Mouse (Mus musculus) ES-E14 (cell line): Measurements from ENCODE around the gene Vps53. TPM values are rescaled to one million over a fixed set of nuclear protein-coding genes. Genes with fewer than 3 reads are reported as not detected.

Experiments used
- DNase-seq: peaks from one replicate; pipeline ENCODE4 v3.0.0-alpha.2; 2013; ENCODE audit warnings: low read depth, low spot score
- H3K27ac ChIP-seq: 2 replicates; pipeline ENCODE4 v1.5.1; 2012; ENCODE audit warnings: low read depth, mild to moderate bottlenecking, low read length, moderate library complexity, mixed read lengths; ENCODE audit not compliant: poor library complexity, insufficient read depth, severe bottlenecking
- H3K36me3 ChIP-seq: 2 replicates; pipeline ENCODE4 v1.6.1; 2012; ENCODE audit warnings: mild to moderate bottlenecking, low read length, moderate library complexity, mixed read lengths; ENCODE audit not compliant: control insufficient read depth, poor library complexity, insufficient read depth, severe bottlenecking
- H3K4me1 ChIP-seq, 2 experiments: fragments of 150-350 bp in 1 of 2; sonication (generic) in 1 of 2; 2 replicates each; pipeline ENCODE4 v1.6.1; 2012; ENCODE audit warnings: low read length in 2 of 2, mild to moderate bottlenecking in 1 of 2, mixed read lengths in 1 of 2; ENCODE audit not compliant: control insufficient read depth in 2 of 2, insufficient read depth in 2 of 2, poor library complexity in 1 of 2
- H3K4me3 ChIP-seq, 2 experiments: fragments of 150-350 bp in 1 of 2; sonication (generic) in 1 of 2; 2 replicates each; pipeline ENCODE4 v1.5.1; 2012; ENCODE audit warnings: low read length in 2 of 2, low read depth in 1 of 2, mild to moderate bottlenecking in 1 of 2, mixed read lengths in 1 of 2; ENCODE audit not compliant: insufficient read depth in 1 of 2, poor library complexity in 1 of 2, severe bottlenecking in 1 of 2
- H3K9ac ChIP-seq: 2 replicates; pipeline ENCODE4 v1.6.1; 2012; ENCODE audit warnings: low read depth, mild to moderate bottlenecking, low read length, mixed read lengths; ENCODE audit not compliant: poor library complexity, insufficient read depth, severe bottlenecking
- H3K9me3 ChIP-seq: fragments of 150-350 bp; sonication (generic); 2 replicates; pipeline ENCODE4 v1.6.1; 2012; ENCODE audit warnings: low read depth, mild to moderate bottlenecking, low read length; ENCODE audit not compliant: control insufficient read depth, insufficient read depth
- CHD2 ChIP-seq: IDR thresholded peaks from 2 replicates; pipeline ENCODE4 v1.6.1; 2014; ENCODE audit warnings: mild to moderate bottlenecking, low read depth, low read length, inconsistent platforms
- HCFC1 ChIP-seq: IDR thresholded peaks from 2 replicates; pipeline ENCODE4 v1.6.1; 2012; ENCODE audit warnings: low read length, inconsistent platforms, borderline replicate concordance; ENCODE audit not compliant: insufficient read depth
- MAFK ChIP-seq: IDR thresholded peaks from 2 replicates; pipeline ENCODE4 v1.6.1; 2014; ENCODE audit warnings: mild to moderate bottlenecking, low read depth, low read length, inconsistent platforms; ENCODE audit not compliant: insufficient read depth
- ZC3H11A ChIP-seq: IDR thresholded peaks from 2 replicates; pipeline ENCODE4 v1.6.1; 2012; ENCODE audit warnings: low read depth, mild to moderate bottlenecking, inconsistent platforms, low read length, borderline replicate concordance
- ZNF384 ChIP-seq: IDR thresholded peaks from 2 replicates; pipeline ENCODE4 v1.6.1; 2012; ENCODE audit warnings: low read depth, low read length, inconsistent platforms
- in situ Hi-C, 2 experiments: fragments of 600-800 bp; cut with MboI; formaldehyde crosslinking; loops; one replicate each; pipeline ENCODE4 v1.15.1; 2025; ENCODE audit warnings: low sequenced_read_pairs in 2 of 2, inconsistent platforms in 1 of 2; ENCODE audit not compliant: unreplicated experiment in 2 of 2
- total RNA-seq: library from RNA; depleted of rRNA; stranded (reverse); fragments of 300-350 nt; gene quantifications from 2 replicates; pipeline ENCODE4 v1.2.3, GENCODE M21; 2012

The Vps53 gene
- total RNA-seq, 1 experiment: 20.3 TPM

DNA sequence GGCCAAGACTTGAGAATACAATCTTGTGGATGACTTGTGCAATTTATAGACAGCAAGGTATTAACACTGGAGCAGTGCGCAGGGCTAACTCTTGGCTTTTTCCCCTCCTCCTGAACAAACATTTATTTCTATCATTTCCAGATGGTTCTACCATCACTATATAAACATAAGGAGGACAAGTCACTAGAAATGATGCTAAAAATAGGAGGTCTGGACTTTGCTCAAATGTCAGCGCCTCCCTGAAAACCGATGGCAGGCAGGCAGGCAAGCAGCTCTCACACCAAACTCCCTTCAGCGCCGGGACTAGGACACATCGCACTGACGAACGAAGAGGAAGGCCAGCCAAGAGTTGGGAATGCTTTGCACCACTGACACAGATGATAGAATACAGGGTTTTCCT is 54.1 kb downstream of the Vps53 start:
- no peak for TF ChIP-seq ZC3H11A
- no peak for TF ChIP-seq ZNF384
- TF ChIP-seq HCFC1: no peak
- TF ChIP-seq CHD2: no peak
- TF ChIP-seq MAFK: no peak
- no peak overlapping the region for H3K4me3 ChIP-seq
- no peak overlapping the region for H3K9ac ChIP-seq
- H3K36me3 ChIP-seq: no peaks in the 10 kb centered on the region
- H3K4me1 ChIP-seq: no peaks in the 10 kb centered on the region
- in situ Hi-C loops: no loop called here
- H3K9me3 ChIP-seq: no peaks in the 10 kb centered on the region
- no peak for DNase-seq
- no peak overlapping the region for H3K27ac ChIP-seq

DNA sequence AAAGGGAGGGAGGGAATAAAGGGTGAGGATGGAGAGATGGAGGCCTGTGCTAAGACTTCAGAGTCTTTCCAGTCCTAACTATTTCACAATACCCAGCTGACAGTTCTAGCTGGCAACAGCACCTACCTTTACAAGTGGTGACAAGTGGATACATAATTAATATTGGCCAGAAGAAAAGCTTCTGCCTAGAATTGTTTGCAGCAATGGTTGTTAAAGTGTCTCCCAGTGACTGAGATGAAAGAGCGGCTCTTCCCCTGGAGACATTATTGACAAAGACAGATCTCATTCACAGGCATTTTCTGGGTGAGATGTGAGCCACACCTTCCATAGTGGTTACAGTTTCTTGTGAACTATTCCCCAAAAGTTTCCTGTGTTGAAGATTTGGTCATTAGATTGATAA is 55.9 kb downstream of the Vps53 start:
- Histone ChIP-seq H3K4me1 (no peaks in the 10 kb centered on the region), H3K4me3 (no peak overlapping the region), H3K27ac (no peak overlapping the region), H3K9ac (no peak overlapping the region), H3K9me3 (no peaks in the 10 kb centered on the region), H3K36me3 (no peaks in the 10 kb centered on the region)
- TF ChIP-seq ZNF384 (no peak), MAFK (no peak), HCFC1 (no peak), CHD2 (no peak), ZC3H11A (no peak)
- in situ Hi-C loops: no loop called here
- DNase-seq: no peak

DNA sequence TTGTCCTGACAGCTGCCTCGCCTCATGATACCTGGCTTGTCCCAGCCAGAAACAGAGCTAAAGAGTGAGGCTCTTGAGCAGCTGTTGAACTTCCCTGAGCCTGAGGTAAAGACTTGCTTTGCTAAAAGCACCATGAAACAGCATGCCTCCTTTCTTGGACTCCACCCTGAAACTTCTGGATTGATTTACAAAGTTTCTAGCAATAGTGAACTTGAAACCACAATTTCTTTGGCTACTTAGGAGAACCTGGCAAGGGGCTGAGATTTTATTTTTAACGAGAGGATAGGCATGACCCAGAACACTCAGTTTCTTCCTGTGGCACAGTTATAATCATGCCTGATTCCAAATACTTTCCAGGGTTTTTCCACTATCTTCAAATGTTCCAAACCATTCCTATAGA is 56.9 kb downstream of the Vps53 start:
- no peak overlapping the region for H3K9ac ChIP-seq
- in situ Hi-C loops: no loop called here
- TF ChIP-seq MAFK: no peak
- H3K4me1 ChIP-seq: no peaks in the 10 kb centered on the region
- no peaks in the 10 kb centered on the region for H3K9me3 ChIP-seq
- H3K4me3 ChIP-seq: no peak overlapping the region
- H3K36me3 ChIP-seq: no peaks in the 10 kb centered on the region
- no peak overlapping the region for H3K27ac ChIP-seq
- DNase-seq: no peak

DNA sequence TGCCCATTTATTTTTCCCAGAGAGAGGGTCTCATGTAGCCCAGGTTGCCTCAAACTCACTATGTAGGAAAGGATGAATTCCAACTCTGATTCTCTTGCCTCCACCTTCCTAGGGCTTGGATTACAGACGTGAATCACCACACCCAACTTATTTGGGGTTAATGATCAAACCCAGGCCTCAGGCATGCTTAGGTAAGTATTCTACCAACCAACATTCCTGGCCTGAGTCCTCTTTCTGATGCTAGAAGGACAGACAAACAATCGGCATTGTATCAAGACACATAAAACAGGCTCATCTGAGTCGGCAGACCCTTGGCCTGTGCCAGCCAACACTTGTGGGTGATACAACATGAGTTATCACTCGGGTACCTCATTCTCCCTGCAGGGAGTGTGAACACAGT is 58.4 kb downstream of the Vps53 start:
- H3K36me3 ChIP-seq: no peaks in the 10 kb centered on the region
- no peaks in the 10 kb centered on the region for H3K4me1 ChIP-seq
- H3K9me3 ChIP-seq: no peaks in the 10 kb centered on the region
- no peak overlapping the region for H3K27ac ChIP-seq
- no peak for DNase-seq
- no peak overlapping the region for H3K4me3 ChIP-seq
- TF ChIP-seq ZNF384 (no peak), ZC3H11A (no peak), MAFK (no peak), CHD2 (no peak), HCFC1 (no peak)
- no peak overlapping the region for H3K9ac ChIP-seq
- in situ Hi-C loops: no loop called here

GRCm38 (mm10) chr11:76120407-76120901 is 59.0 kb downstream of the Vps53 start:
- Histone ChIP-seq H3K4me1 (no peaks in the 10 kb centered on the region), H3K9me3 (no peaks in the 10 kb centered on the region), H3K4me3 (no peak overlapping the region), H3K27ac (no peak overlapping the region), H3K9ac (no peak overlapping the region), H3K36me3 (no peaks in the 10 kb centered on the region)
- in situ Hi-C loops: no loop called here
- TF ChIP-seq HCFC1 (no peak), ZNF384 (no peak), MAFK (no peak), ZC3H11A (no peak), CHD2 (no peak)
- no peak for DNase-seq
